Mouse (Mus musculus) kidney, adult 2 months (tissue): Measurements from ENCODE around the gene Srsf1.

Source experiments
- CTCF ChIP-seq: fragments of 200-500 bp; conservative IDR thresholded peaks from 2 replicates; pipeline ENCODE4 v1.5.1; 2011; ENCODE audit warnings: low read depth, mild to moderate bottlenecking, control low read depth, low read length, moderate library complexity, mixed read lengths; ENCODE audit not compliant: insufficient read depth, insufficient read length
- POLR2A ChIP-seq: fragments of 200-500 bp; IDR thresholded peaks from one replicate; pipeline ENCODE4 v1.6.1; 2011; ENCODE audit warnings: low read depth, low read length, control low read depth

- peak; percentile 39 for TF ChIP-seq CTCF
- no peak for TF ChIP-seq POLR2A
These were observed 14.9 kb downstream of the Srsf1 start for GRCm38 (mm10) chr11:88061892-88062625.
